Mouse (Mus musculus): ENCODE results near the gene Hsd11b2.
A peak's percentile ranks its signal among the peaks of the same experiment; 100 is the strongest.

Hsd11b2 gene

DNA sequence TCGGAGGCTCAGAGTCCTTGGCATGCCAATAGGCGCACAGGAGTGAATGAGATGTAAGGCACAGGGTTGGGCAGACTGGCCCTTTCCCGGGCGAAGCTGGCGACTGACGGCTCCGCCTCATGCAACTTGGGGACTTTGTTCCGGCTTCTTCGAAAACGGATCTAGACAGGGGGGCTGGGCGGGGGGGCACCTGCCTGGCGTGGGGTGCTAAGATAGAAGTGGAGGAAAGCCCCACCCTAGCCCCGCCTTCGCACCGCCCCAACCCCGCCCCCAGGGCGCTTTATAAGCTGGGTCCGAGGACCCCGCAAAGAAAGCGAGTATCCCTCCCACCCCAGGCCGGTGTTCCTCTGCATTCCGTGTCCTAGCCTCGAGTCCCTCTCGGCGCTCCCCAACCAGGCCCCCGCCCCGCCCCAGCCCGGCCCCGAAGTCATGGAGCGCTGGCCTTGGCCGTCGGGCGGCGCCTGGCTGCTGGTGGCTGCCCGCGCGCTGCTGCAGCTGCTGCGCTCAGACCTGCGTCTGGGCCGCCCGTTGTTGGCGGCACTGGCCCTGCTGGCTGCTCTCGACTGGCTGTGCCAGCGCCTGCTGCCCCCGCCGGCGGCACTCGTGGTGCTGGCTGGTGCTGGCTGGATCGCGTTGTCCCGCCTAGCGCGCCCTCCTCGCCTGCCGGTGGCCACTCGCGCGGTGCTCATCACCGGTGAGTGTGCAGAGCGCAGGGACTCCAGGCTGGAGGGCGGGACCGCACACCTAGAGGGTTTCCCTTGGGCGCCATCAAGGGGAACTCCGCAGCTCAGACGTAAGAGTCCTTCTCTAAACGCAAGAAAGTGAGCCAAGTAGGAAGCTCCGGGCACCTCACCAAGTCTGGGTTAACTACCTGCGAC is at the start of gene Hsd11b2:
Gene Hsd11b2, plus strand, starts transcription at position 320 of the 878 bp plus-strand sequence.
- peak in 1 of 2 experiments; percentile 25 for DNase-seq (ENCODE audit: low spot score in 2 of 2)

DNA sequence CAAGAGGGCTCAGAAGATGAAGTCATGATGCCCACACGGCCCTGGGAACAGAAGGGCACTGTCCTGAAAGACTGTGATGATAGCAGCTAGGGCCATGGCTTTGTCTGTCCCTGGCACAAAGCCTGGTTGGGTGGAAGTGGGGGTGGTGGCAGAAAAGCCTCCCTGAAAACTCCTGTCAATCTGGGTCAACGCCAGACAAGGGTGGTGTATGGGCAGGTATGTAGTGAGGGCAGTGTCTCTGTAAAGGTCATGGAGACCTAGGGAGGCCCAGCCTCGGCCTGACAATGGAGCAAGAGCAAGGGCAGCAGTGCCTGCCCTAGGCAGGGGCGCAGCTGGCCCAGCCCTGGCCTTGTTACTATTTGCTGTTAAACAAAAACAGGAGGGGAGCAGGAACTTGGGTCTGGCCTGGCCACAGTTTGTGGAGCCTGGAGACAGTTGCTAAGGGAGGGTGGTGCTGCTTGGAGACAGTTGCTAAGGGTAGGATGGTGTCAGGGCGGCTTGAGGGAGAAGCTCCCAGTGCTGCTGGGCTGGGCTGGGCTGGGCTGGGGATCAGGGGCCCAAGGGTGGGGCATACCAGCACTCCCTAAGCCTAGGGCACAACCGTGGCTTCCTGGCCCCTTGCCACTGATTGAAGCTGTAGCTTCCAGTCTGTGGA is 49.4 kb upstream of the Hsd11b2 start:
- peak in 1 of 2 experiments; percentile 35 for DNase-seq (ENCODE audit: low spot score in 2 of 2)

DNA sequence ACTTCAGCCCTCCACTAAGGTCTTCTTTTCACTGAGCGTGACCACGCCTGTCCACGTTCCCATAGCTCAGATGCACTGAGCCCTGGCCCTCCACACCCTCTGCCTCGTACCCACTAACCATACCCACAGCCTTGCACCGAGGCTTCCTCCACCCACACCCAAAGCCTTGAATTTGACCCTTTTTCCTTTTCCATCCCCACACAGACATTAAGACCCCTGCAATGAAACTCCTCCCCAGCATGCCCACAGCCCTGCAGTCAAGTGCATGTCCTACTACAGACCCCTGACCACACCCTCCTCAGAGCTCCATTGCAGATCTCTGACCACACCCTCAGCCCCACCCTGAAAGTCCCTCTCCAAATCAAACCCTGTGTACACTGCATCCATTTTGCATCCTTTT is 48.7 kb upstream of the Hsd11b2 start:
- no peak for DNase-seq (ENCODE audit: low spot score in 2 of 2)

DNA sequence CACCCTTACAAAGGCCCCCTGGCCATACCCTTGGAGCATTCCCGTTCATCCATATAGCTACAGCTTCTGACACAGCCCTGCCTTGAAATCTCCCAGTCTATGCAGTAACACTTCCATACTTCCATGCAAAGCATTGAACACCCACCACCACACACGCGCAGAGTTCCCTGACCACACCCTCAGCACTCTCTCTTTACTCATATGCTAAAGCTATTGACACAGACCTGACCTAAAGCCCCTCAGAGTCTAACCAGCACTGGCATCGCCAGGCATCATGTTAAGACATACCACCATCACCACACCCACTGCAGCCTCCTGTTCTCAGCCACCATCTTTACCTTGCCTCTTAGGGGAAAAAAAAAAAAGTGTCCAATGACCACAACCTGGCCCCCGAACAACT is 48.3 kb upstream of the Hsd11b2 start:
- DNase-seq (ENCODE audit: low spot score in 2 of 2): no peak

DNA sequence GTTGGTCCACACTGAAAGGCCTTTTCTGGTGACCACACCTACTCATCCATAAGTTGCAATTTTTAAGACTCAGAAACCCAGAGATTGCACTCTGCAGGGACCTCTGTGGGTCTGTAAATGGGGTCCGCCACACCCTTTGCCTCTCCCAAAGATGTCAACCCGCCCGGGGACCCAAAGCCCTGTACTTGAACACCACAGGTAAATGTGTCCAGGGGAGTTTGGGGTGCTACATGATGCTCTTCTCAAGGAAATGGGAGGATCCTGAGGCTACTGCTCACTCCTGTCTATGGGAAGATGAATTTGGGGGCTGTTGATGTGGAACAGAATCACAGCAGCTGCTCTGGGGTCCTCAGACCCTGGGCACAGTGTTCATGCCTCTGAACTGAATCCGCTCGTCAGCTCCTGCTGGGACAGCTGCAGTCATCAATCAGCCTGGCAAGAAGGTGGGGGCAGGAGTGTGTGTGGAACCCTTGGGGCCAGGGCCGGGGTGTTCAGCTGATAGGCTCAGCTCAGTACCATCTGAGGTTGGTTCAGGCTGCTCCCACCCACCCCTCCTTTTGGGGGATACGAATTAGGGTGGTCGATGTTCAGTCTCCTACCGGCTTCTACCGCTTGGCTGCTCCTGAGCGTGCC is 47.8 kb upstream of the Hsd11b2 start:
- DNase-seq (ENCODE audit: low spot score in 2 of 2): no peak

- DNase-seq (ENCODE audit: low spot score in 2 of 2): peak; percentile 66 to 75
Observed at GRCm38 (mm10) chr8:105471314-105472015, 47.1 kb upstream of the Hsd11b2 start, which contains the start of gene Tppp3. Gene Tppp3, minus strand, starts transcription at chr8:105471526.

GRCm38 (mm10) chr8:105472414-105472932 is 46.1 kb upstream of the Hsd11b2 start:
- DNase-seq (ENCODE audit: low spot score in 2 of 2): no peak

- no peak for DNase-seq (ENCODE audit: low spot score in 2 of 2)
Observed at GRCm38 (mm10) chr8:105472983-105473382, 45.6 kb upstream of the Hsd11b2 start.

DNA sequence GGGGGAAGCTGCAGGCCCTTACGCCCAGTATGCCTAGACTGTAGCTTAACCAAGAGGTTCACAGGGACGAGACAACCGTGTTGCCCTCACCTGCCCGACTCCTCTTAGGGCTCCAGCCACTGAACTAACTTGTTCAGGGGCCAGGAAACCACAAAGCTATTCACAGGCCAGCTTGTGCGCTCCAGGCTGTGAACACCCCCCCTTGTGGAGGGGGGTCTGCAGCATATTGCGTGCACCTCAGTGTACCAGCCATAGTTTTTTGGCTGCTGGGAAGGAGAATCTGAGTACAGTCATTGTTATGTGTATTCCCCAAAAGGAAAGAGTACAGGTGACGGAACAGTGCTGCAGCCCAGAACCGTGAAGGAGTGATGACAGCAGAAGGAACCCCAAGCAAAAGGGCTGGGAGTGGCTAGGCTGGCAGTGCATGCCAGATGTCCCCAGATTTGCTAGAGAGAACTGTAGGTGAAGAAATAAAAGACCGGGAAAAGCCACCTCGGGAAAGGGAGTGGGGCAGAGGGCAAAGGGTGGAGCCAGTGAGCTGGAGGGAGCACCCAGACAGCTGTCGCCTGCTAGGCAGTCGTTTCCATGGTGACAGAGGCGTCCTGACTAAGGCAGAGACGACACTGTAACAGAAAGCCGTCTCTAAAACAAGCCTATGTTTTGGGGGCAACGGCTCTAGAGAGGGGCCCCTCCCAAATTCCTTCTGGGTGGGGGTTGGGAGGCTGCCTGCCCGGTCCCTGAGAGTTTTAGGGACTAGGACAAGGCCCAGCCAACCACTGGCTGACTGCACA is 44.5 kb upstream of the Hsd11b2 start:
- no peak for DNase-seq (ENCODE audit: low spot score in 2 of 2)

- DNase-seq (ENCODE audit: low spot score in 2 of 2): no peak
Observed at GRCm38 (mm10) chr8:105474680-105475079, 43.9 kb upstream of the Hsd11b2 start.

DNA sequence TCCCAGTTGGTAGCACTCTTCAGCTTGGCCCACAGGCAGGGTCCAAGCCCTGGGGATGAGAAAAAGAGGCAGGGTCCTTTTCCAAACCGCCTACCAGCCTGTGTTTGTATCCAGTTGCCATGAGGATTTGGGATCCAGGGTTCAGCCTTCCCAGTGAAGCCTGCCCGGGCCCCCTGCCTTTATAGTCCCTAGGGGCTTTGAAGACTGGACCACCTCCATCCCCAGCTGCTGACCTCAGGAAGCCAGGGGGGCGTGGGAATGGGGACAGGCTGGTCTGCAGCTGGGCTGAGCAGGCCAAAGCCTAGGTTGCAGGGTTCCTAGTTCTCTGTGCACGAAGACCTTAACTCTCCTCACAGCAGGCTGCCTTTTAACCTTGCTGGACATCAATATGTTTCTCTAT is 43.3 kb upstream of the Hsd11b2 start:
- DNase-seq (ENCODE audit: low spot score in 2 of 2): no peak

GRCm38 (mm10) chr8:105475742-105476141 is 42.8 kb upstream of the Hsd11b2 start:
- no peak for DNase-seq (ENCODE audit: low spot score in 2 of 2)

DNA sequence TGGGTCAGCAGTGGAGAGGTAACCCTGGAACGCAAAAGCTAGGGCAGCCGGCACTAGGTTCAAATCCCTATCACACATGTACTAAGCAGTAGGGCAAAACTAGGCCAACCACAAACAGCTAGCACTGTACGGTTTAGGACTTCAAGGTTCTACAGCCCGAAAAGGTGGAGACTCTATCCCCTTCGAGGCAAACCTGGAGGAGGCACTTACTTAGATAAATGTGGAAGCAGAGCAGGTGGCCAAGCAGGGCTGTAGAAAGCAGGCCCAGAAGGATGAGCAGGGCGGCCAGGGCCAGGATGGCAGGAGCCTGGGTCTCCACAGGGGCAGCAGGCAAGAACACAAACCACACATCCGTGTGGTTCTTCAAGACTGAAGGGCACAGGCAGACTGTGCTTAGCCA is 42.4 kb upstream of the Hsd11b2 start:
- no peak for DNase-seq (ENCODE audit: low spot score in 2 of 2)

DNA sequence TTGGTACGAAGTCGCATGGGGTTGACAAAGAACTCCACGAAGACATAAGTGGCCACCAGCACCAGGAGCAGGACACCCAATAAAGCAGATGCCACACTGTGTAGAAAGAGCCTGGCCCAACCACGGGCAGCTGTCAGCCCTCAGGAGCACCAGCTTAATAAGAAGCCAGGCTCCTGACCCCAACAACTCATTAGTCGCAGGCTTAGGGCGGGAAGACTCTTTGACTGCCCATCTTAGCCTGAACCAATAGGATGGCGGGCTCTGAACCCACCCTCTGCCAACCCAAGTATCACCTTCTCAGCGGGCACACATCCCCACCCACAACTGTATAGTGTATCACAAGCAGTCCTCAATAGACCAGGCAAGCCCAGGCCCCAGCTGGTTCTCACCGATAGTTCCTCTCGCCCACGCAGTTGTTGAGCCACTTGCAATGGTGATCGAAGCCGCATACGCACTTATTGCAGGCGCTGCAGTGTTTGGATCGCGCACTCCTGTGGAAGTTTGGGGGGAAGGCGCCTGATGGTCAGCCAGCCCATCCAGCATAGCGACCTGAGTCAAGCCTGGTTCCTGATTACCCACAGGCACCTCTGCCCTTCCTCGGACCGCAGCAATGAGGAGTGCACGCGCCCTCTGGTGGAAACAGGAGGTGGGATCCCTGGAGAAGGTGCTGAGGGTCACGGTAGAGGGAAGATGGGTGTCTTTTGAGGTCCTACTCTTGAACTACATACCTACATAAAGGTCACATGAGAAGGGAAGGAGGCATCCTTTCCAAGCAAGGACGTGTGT is 41.7 kb upstream of the Hsd11b2 start:
- DNase-seq (ENCODE audit: low spot score in 2 of 2): no peak

DNA sequence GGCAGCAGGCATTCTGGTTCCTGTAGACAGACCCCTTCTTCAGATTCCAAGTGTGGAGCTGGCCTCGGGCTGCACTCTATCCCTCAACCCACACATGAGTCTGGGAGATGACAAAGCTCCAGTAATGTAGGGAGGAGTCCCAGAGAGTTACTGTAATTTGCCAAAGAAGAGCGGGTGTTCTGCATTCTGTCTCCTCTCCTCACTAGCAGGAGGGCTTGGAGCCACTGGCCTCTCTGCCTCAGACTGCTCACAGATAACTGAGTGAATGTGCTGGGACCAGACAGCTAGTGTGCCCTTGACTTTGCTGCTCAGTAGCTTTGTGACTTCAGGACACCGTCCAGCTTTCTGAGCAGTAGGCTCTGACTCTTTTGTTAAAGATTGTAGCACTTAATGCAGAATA is 40.8 kb upstream of the Hsd11b2 start:
- no peak for DNase-seq (ENCODE audit: low spot score in 2 of 2)

DNA sequence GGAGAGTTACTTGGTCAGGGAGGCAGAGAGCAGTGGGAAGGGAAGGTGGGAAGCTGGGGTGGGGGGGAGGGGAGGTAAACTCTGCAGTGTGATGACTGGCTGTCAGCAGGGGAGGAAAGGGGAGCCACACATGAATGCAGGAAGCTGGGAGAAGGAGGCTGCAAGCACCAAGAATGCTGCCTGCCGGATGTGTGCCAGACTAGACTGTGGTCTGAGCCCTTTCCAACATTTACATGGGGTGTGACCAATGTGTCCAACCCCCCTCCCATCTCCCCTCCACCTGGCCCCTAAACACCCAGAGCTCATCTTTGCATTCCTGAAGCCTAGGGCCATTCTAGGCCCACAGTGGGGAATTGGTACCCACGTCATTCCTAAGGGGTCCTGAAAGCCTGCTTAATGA is 37.5 kb upstream of the Hsd11b2 start:
- DNase-seq (ENCODE audit: low spot score in 2 of 2): no peak

GRCm38 (mm10) chr8:105481453-105481852 is 37.1 kb upstream of the Hsd11b2 start:
- DNase-seq (ENCODE audit: low spot score in 2 of 2): no peak

- no peak for DNase-seq (ENCODE audit: low spot score in 2 of 2)
Observed at GRCm38 (mm10) chr8:105482123-105482522, 36.4 kb upstream of the Hsd11b2 start.

GRCm38 (mm10) chr8:105483212-105484029 is 35.1 kb upstream of the Hsd11b2 start:
- no peak for DNase-seq (ENCODE audit: low spot score in 2 of 2)

Measured in right cerebral cortex, postnatal 36 days (tissue).